Mouse (Mus musculus) CH12.LX (cell line): ENCODE measurements around the gene Mcm8. TPM values are rescaled to one million over a fixed set of nuclear protein-coding genes. Genes with fewer than 3 reads are reported as not detected.

Experiments
- DNase-seq: peaks from one replicate; pipeline ENCODE4 v3.0.0-alpha.2; 2013; ENCODE audit errors: extremely low read depth
- H3K27ac ChIP-seq: 2 replicates; pipeline ENCODE4 v1.5.1; 2012; ENCODE audit warnings: low read depth, mild to moderate bottlenecking, control low read depth, moderate library complexity; ENCODE audit not compliant: insufficient read depth
- H3K27me3 ChIP-seq: replicated peaks from 2 replicates; pipeline ENCODE3; 2012; ENCODE audit warnings: inconsistent platforms
- H3K36me3 ChIP-seq, 2 experiments: replicated peaks in 1 of 2; 2 replicates each; pipeline versions ENCODE3 to v1.6.1; 2012; ENCODE audit warnings: inconsistent platforms in 1 of 2, low read length in 1 of 2, mild to moderate bottlenecking in 1 of 2, mixed read lengths in 1 of 2, moderate library complexity in 1 of 2; ENCODE audit not compliant: control insufficient read depth in 1 of 2, insufficient read depth in 1 of 2
- H3K4me1 ChIP-seq, 2 experiments: 2 replicates each; pipeline ENCODE4 v1.6.1; 2012; ENCODE audit warnings: inconsistent platforms in 1 of 2, moderate library complexity in 1 of 2; ENCODE audit not compliant: insufficient read depth in 2 of 2, control insufficient read depth in 1 of 2
- H3K4me2 ChIP-seq: 2 replicates; pipeline ENCODE4 v1.6.1; 2012; ENCODE audit warnings: low read depth, mild to moderate bottlenecking, control low read depth; ENCODE audit not compliant: poor library complexity, insufficient read depth, severe bottlenecking
- H3K4me3 ChIP-seq, 3 experiments: fragments of 150-350 bp in 1 of 3; sonication (generic) in 1 of 3; replicated peaks in 1 of 3; 2 replicates each; pipeline versions ENCODE3 to v1.5.1; 2011 to 2012; ENCODE audit warnings: low read depth in 2 of 3, low read length in 2 of 3, mild to moderate bottlenecking in 2 of 3, moderate library complexity in 2 of 3, control low read depth in 1 of 3, improper control_type of control experiment in 1 of 3, inconsistent platforms in 1 of 3, mixed read lengths in 1 of 3; ENCODE audit not compliant: poor library complexity in 1 of 3
- H3K79me2 ChIP-seq: replicated peaks from 2 replicates; pipeline ENCODE4 v1.6.1; 2012; ENCODE audit warnings: mild to moderate bottlenecking, moderate library complexity; ENCODE audit not compliant: control insufficient read depth, poor library complexity, insufficient read depth, severe bottlenecking; ENCODE audit errors: extremely low read depth
- H3K9ac ChIP-seq: 2 replicates; pipeline ENCODE4 v1.6.1; 2012; ENCODE audit warnings: low read depth, mild to moderate bottlenecking, control low read depth, moderate library complexity; ENCODE audit not compliant: insufficient read depth
- H3K9me3 ChIP-seq: replicated peaks from 2 replicates; pipeline ENCODE3; 2012; ENCODE audit warnings: low read length, inconsistent platforms, mixed read lengths
- CHD2 ChIP-seq: IDR thresholded peaks from 2 replicates; pipeline ENCODE4 v1.6.1; 2011; ENCODE audit warnings: low read length, improper control_type of control experiment
- CTCF ChIP-seq, 2 experiments: IDR thresholded peaks in 1 of 2; conservative IDR thresholded peaks in 1 of 2; 2 replicates each; pipeline ENCODE4 v1.5.1; 2011 to 2012; ENCODE audit warnings: low read depth in 2 of 2, low read length in 2 of 2, improper control_type of control experiment in 1 of 2, inconsistent platforms in 1 of 2, mild to moderate bottlenecking in 1 of 2, moderate library complexity in 1 of 2
- HCFC1 ChIP-seq: IDR thresholded peaks from 2 replicates; pipeline ENCODE4 v1.6.1; 2012; ENCODE audit warnings: low read depth, mild to moderate bottlenecking, inconsistent platforms, low read length, improper control_type of control experiment
- IRF4 ChIP-seq: IDR thresholded peaks from 2 replicates; pipeline ENCODE4 v1.6.1; 2014; ENCODE audit warnings: low read depth, mild to moderate bottlenecking, inconsistent platforms, low read length, improper control_type of control experiment
- JUND ChIP-seq: conservative IDR thresholded peaks from 2 replicates; pipeline ENCODE4 v1.6.1; 2011; ENCODE audit warnings: low read depth, low read length, improper control_type of control experiment
- KAT2A ChIP-seq: IDR thresholded peaks from 2 replicates; pipeline ENCODE4 v1.6.1; 2012; ENCODE audit warnings: low read length, improper control_type of control experiment, inconsistent platforms; ENCODE audit not compliant: insufficient replicate concordance
- NELFE ChIP-seq: IDR thresholded peaks from 2 replicates; pipeline ENCODE4 v1.6.1; 2011; ENCODE audit warnings: low read depth, low read length, improper control_type of control experiment
- NRF1 ChIP-seq: IDR thresholded peaks from 2 replicates; pipeline ENCODE4 v1.6.1; 2014; ENCODE audit warnings: low read depth, mild to moderate bottlenecking, inconsistent platforms, low read length, improper control_type of control experiment, moderate library complexity
- POLR2A ChIP-seq: IDR thresholded peaks from 2 replicates; pipeline ENCODE4 v1.6.1; 2011; ENCODE audit warnings: low read depth, mild to moderate bottlenecking, improper control_type of control experiment, low read length
- POLR2AphosphoS2 ChIP-seq: IDR thresholded peaks from 2 replicates; pipeline ENCODE4 v1.6.1; 2011; ENCODE audit warnings: low read depth, low read length, improper control_type of control experiment
- RAD21 ChIP-seq: IDR thresholded peaks from 2 replicates; pipeline ENCODE4 v1.6.1; 2011; ENCODE audit warnings: low read depth, mild to moderate bottlenecking, low read length, improper control_type of control experiment, moderate library complexity
- RCOR1 ChIP-seq: conservative IDR thresholded peaks from 2 replicates; pipeline ENCODE4 v1.6.1; 2012; ENCODE audit warnings: low read depth, mild to moderate bottlenecking, inconsistent platforms, low read length, improper control_type of control experiment
- TCF12 ChIP-seq: IDR thresholded peaks from 2 replicates; pipeline ENCODE4 v1.6.1; 2014; ENCODE audit warnings: low read depth, mild to moderate bottlenecking, inconsistent platforms, low read length, improper control_type of control experiment
- ZC3H11A ChIP-seq: IDR thresholded peaks from 2 replicates; pipeline ENCODE4 v1.6.1; 2012; ENCODE audit warnings: low read depth, mild to moderate bottlenecking, inconsistent platforms, low read length, improper control_type of control experiment
- ZKSCAN1 ChIP-seq: IDR thresholded peaks from 2 replicates; pipeline ENCODE4 v1.6.1; 2012; ENCODE audit warnings: low read depth, inconsistent platforms, low read length, improper control_type of control experiment, borderline replicate concordance
- ZMIZ1 ChIP-seq: IDR thresholded peaks from 2 replicates; pipeline ENCODE4 v1.6.1; 2012; ENCODE audit warnings: low read depth, mild to moderate bottlenecking, inconsistent platforms, low read length, improper control_type of control experiment
- dilution Hi-C: fragments of 300-500 bp; cut with MboI; formaldehyde crosslinking; loops from 2 replicates; pipeline ENCODE4 v1.14.3; 2020; ENCODE audit warnings: low sequenced_read_pairs; ENCODE audit not compliant: extremely low pct_unique_long_range_greater_than_20kb, extremely low pct_ligation_motif_present
- in situ Hi-C: fragments of 300-500 bp; cut with MboI; formaldehyde crosslinking; loops from 3 replicates; pipeline ENCODE4 v1.14.3; 2019; ENCODE audit warnings: low sequenced_read_pairs, low pct_ligation_motif_present, low pct_unique_long_range_greater_than_20kb, mixed read lengths
- polyA plus RNA-seq: library from polyadenylated mRNA; unstranded; fragments of >175 nt; gene quantifications from 2 replicates; pipeline ENCODE4 v1.2.1, GENCODE M21; 2012; ENCODE audit warnings: low read depth; ENCODE audit not compliant: insufficient read length
- total RNA-seq, 2 experiments: library from RNA; depleted of rRNA; stranded (reverse); fragments of 300-350 nt in 1 of 2; fragments of >200 nt in 1 of 2; gene quantifications; 2 replicates each; pipeline ENCODE4 v1.2.3; 2012 to 2014

Mcm8 gene
- total and polyA plus RNA-seq, 3 experiments: 24.6 to 26.9 (median 24.7) TPM

- no peak within 1 kb of the TSS for H3K27ac ChIP-seq
- H3K9ac ChIP-seq: no peak within 1 kb of the TSS
- no peaks in the 10 kb centered on the region for H3K36me3 ChIP-seq
- no peaks in the 10 kb centered on the region for H3K79me2 ChIP-seq
- H3K4me1 ChIP-seq: peaks cover 5 to 7% of the 10 kb centered on the region in 2 experiments; a peak in 3 of 4 replicates
- in situ Hi-C loops: no loop called here
- no peak for TF ChIP-seq ZKSCAN1
- no peak for TF ChIP-seq HCFC1
- TF ChIP-seq KAT2A: no peak
- peak within 1 kb of the TSS; percentile 53 for H3K4me2 ChIP-seq
- H3K4me3 ChIP-seq: peak within 1 kb of the TSS in 2 of 3 experiments; percentile 24 to 49
- DNase-seq: no peak
- H3K9me3 ChIP-seq: no peaks in the 10 kb centered on the region
- dilution Hi-C loops: no loop called here
- H3K27me3 ChIP-seq: peaks cover 73% of the 10 kb centered on the region
These were observed 65.1 kb downstream of the Mcm8 start, which contains the start of gene Lrrn4 for GRCm38 (mm10) chr2:132880844-132881645. Gene Lrrn4, minus strand, starts transcription at chr2:132880891.

GRCm38 (mm10) chr2:132884303-132884967 is 68.5 kb downstream of the Mcm8 start:
- Histone ChIP-seq H3K9me3 (no peaks in the 10 kb centered on the region), H3K36me3 (no peaks in the 10 kb centered on the region), H3K27me3 (peaks cover 41% of the 10 kb centered on the region), H3K4me2 (no peak overlapping the region), H3K9ac (no peak overlapping the region), H3K27ac (no peak overlapping the region), H3K79me2 (no peaks in the 10 kb centered on the region), H3K4me3 (no peak overlapping the region), H3K4me1 (peaks cover under 1% of the 10 kb centered on the region in 2 experiments; a peak in 2 of 4 replicates)
- in situ Hi-C loops (no loop called here), dilution Hi-C loops (no loop called here)
- TF ChIP-seq NELFE: no peak
- no peak for TF ChIP-seq RCOR1
- no peak for TF ChIP-seq POLR2AphosphoS2
- TF ChIP-seq TCF12: no peak
- no peak for TF ChIP-seq CTCF (conservative IDR thresholded peaks at IDR 0.05 in 1 of 2, IDR thresholded peaks at IDR 0.05 in 1 of 2; ENCODE audit: low read depth in 2 of 2, low read length in 2 of 2)
- no peak for TF ChIP-seq ZMIZ1
- TF ChIP-seq NRF1: no peak
- no peak for TF ChIP-seq POLR2A
- no peak for DNase-seq

GRCm38 (mm10) chr2:132885312-132885711 is 69.4 kb downstream of the Mcm8 start:
- no peak for TF ChIP-seq ZC3H11A
- no peak for TF ChIP-seq JUND
- TF ChIP-seq IRF4: no peak
- no peak for TF ChIP-seq CHD2
- no peak for TF ChIP-seq POLR2AphosphoS2
- TF ChIP-seq RAD21: no peak
- TF ChIP-seq, all 38 proteins: peak for 0
- H3K9ac ChIP-seq: no peak overlapping the region
- no peak overlapping the region for H3K4me3 ChIP-seq
- H3K4me2 ChIP-seq: no peak overlapping the region
- peaks cover 34% of the 10 kb centered on the region for H3K27me3 ChIP-seq
- in situ Hi-C loops: no loop called here
- no peak overlapping the region for H3K27ac ChIP-seq
- no peak for DNase-seq
- H3K9me3 ChIP-seq: no peaks in the 10 kb centered on the region
- H3K79me2 ChIP-seq: no peaks in the 10 kb centered on the region
- no peaks in the 10 kb centered on the region for H3K36me3 ChIP-seq
- dilution Hi-C loops: no loop called here
- no peaks in the 10 kb centered on the region for H3K4me1 ChIP-seq
